Mouse (Mus musculus): Measurements from ENCODE around the gene Pdcd6. TPM values are rescaled to one million over a fixed set of nuclear protein-coding genes. Genes with fewer than 3 reads are reported as not detected.
A peak's percentile ranks its signal among the peaks of the same experiment; 100 is the strongest.

Pdcd6 gene
- polyA plus RNA-seq (2015; fragmentation: Nextera tagmentation; extraction: Ambion mirVana), result 91.5 and 105 TPM in 2 replicates

DNA sequence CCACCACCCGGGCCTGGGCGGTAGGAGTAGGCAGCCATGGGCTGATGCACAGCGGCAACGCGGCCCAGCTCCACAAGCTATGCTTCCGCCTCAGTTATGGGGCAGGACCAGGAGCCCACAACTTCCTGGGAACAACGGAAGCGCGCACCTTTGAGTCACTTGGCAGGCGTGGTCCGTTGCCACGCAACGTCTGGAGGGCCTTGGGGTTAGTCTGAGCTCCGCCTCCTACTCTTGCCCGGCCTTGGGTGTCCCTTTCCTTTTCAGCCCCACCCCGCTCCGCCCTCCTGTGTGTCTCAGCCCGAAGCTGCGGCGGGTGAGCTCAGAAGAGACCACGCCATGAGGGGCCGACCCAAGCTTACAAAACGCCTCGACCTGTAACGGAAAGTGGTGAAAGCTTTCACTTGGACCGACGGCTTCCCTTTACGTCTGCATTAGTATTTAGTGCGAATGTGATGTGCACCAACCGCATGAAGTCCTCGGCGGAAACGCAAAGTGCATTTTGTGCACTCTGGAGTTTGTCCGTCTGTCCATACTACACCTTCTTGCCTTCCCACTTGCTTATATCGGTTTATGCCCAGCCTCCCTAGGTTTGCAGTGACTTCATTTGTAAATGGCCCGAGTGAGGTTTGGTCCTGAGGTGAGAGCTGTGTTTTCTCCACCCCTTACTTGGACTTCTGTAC is at the start of gene Pdcd6:
TSS of gene Pdcd6 (minus strand) at position 411 of the 680 bp plus-strand sequence.
- WGBS, result under 1% methylated on average over 35 of the region's 36 CpGs
- peak within 1 kb of the TSS; percentile 77 for H3K27ac ChIP-seq (ENCODE audit: low read length)

DNA sequence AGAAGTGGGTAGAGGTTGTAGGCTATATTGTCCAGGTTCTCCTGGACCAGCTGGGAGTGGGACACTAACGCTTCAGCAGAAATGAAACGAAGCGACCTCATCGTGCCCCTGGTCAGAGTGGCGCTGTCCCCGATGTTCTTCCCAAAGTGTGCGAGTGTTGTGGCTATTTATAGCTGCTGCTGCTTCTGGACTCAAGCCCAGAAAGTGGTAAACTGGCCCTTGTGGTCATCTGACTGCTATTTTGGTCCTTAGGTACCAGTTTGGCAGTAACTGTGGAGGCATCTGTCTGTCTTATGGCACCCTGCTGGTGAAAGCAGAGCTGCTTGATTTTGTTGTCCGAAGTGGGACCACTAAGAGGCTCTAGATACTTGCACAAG is 46.5 kb upstream of the Pdcd6 start, which contains the start of gene Lrrc14b:
TSS of gene Lrrc14b (minus strand) at position 147 of the 377 bp plus-strand sequence.
- WGBS, result 24% methylated on average over 8 of the region's 8 CpGs
- Histone ChIP-seq H3K27me3 (ENCODE audit: control insufficient read depth, insufficient read depth, low read length) (no peaks in the 10 kb centered on the region), H3K9me3 (replicated peaks; ENCODE audit: control insufficient read depth, low read length) (no peaks in the 10 kb centered on the region), H3K27ac (ENCODE audit: low read length) (peak within 1 kb of the TSS; percentile 89), H3K9ac (ENCODE audit: low read length) (peak within 1 kb of the TSS; percentile 72), H3K4me2 (ENCODE audit: low read depth, low read length) (peak within 1 kb of the TSS; percentile 62), H3K4me3 (ENCODE audit: low read length) (peak within 1 kb of the TSS; percentile 46), H3K4me1 (ENCODE audit: control insufficient read depth, insufficient read depth, low read length) (peaks cover 11% of the 10 kb centered on the region), H3K36me3 (ENCODE audit: control insufficient read depth, insufficient read depth) (peaks cover 19% of the 10 kb centered on the region)
- ATAC-seq (replicated peaks; ENCODE audit: extremely low read depth, insufficient read depth, low FRiP score), result peak; percentile 90

More for the DNA sequence above, at the start of gene Pdcd6:
- ATAC-seq (replicated peaks; ENCODE audit: extremely low read depth, insufficient read depth, low FRiP score), result peak; percentile 100
- H3K9me3 ChIP-seq (replicated peaks; ENCODE audit: control insufficient read depth, low read length), result no peaks in the 10 kb centered on the region
- no peaks in the 10 kb centered on the region for H3K27me3 ChIP-seq (ENCODE audit: control insufficient read depth, insufficient read depth, low read length)
- H3K4me2 ChIP-seq (ENCODE audit: low read depth, low read length), result peak within 1 kb of the TSS; percentile 89
- peaks cover 20% of the 10 kb centered on the region for H3K36me3 ChIP-seq (ENCODE audit: control insufficient read depth, insufficient read depth)
- peak within 1 kb of the TSS; percentile 63 for H3K4me3 ChIP-seq (ENCODE audit: low read length)
- H3K4me1 ChIP-seq (ENCODE audit: control insufficient read depth, insufficient read depth, low read length), result peaks cover 10% of the 10 kb centered on the region
- H3K9ac ChIP-seq (ENCODE audit: low read length), result peak within 1 kb of the TSS; percentile 90

DNA sequence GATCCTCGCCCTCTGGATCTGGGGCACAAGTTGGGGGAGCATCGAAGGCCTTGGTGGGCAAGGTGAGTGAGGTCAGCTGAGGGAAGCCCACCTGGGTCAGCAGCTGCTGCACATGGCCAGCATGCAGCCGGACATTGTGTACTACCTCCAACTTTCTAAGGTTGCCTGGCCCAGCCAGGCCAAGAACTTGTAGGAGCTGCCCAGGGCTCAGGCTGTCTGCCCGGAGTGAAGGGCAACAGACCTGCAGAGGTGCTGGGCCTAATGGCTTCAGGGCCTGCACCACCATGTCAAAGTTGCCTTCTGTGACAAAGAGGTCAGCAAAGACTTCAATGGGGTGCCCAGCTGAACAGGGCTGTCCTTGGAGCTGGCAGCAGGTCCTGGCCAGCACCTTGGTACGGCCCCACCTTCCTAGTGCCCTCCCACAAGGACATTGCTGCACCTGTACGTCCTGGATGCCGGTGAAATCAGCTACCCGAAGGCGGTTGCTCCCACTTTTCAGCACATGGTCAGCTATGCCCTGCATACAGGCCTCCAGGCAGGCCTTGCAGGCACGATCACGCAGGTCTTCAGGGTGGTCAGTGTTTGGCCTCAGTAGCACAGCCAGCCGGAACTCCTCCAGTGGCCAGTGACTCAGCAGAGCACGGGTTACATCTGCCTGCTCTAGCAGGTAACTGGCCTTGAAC is 45.9 kb upstream of the Pdcd6 start:
- H3K4me2 ChIP-seq (ENCODE audit: low read depth, low read length), result peak overlapping the region; percentile 62
- H3K4me3 ChIP-seq (ENCODE audit: low read length), result peak overlapping the region; percentile 46
- peaks cover 24% of the 10 kb centered on the region for H3K36me3 ChIP-seq (ENCODE audit: control insufficient read depth, insufficient read depth)
- no peaks in the 10 kb centered on the region for H3K27me3 ChIP-seq (ENCODE audit: control insufficient read depth, insufficient read depth, low read length)
- peaks cover 11% of the 10 kb centered on the region for H3K4me1 ChIP-seq (ENCODE audit: control insufficient read depth, insufficient read depth, low read length)
- no peaks in the 10 kb centered on the region for H3K9me3 ChIP-seq (replicated peaks; ENCODE audit: control insufficient read depth, low read length)
- ATAC-seq (replicated peaks; ENCODE audit: extremely low read depth, insufficient read depth, low FRiP score), result peak; percentile 56
- H3K27ac ChIP-seq (ENCODE audit: low read length), result peak overlapping the region; percentile 89
- peak overlapping the region; percentile 72 for H3K9ac ChIP-seq (ENCODE audit: low read length)
- 60% methylated on average over 13 of the region's 13 CpGs for WGBS

DNA sequence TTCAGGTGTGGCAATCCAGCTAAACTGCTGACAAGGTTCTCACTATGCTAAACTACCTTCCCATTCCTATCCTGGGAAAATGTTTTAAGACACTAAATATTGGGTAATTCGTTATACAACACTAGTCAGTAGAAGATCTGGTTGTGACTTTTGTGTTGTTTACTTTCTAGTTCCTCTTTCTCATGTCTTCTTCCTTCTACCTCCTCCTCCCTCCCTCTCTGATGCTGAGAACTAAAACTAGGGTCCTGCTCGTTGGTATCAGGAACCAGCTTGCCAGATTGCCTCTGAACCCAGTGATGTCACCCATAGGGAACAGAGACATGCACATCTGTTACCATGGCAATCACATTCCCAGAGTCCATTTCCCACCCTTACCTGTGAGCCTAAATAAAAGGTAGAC is 44.8 kb upstream of the Pdcd6 start:
- WGBS, result 61% methylated on average over 2 of the region's 2 CpGs

DNA sequence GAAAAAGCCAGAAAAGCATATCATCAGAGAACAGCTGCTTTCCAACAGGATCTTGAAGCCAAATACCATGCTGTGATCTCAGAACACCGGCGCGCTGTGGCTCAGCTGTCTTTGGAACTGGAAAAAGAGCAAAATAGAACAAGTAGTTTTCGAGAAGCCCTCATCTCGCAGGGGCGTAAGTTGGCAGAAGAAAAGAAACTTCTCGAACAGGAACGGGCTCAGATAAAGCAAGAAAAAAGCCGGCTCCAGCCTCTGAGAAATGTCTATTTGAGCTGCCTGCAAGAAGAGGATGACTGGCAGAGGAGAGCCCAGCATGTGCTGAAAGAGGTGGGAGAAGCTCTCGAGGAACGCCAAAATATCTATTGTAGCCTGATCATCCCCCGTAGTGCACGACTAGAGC is 39.1 kb upstream of the Pdcd6 start:
- WGBS, result 89% methylated on average over 13 of the region's 13 CpGs

More for the DNA sequence above, 44.8 kb upstream of the Pdcd6 start:
- Histone ChIP-seq H3K27me3 (ENCODE audit: control insufficient read depth, insufficient read depth, low read length) (no peaks in the 10 kb centered on the region), H3K4me2 (ENCODE audit: low read depth, low read length) (peak overlapping the region; percentile 62), H3K9ac (ENCODE audit: low read length) (no peak overlapping the region), H3K27ac (ENCODE audit: low read length) (no peak overlapping the region), H3K36me3 (ENCODE audit: control insufficient read depth, insufficient read depth) (peaks cover 28% of the 10 kb centered on the region), H3K9me3 (replicated peaks; ENCODE audit: control insufficient read depth, low read length) (no peaks in the 10 kb centered on the region), H3K4me1 (ENCODE audit: control insufficient read depth, insufficient read depth, low read length) (peaks cover 11% of the 10 kb centered on the region), H3K4me3 (ENCODE audit: low read length) (peak overlapping the region; percentile 46)
- no peak for ATAC-seq (replicated peaks; ENCODE audit: extremely low read depth, insufficient read depth, low FRiP score)

DNA sequence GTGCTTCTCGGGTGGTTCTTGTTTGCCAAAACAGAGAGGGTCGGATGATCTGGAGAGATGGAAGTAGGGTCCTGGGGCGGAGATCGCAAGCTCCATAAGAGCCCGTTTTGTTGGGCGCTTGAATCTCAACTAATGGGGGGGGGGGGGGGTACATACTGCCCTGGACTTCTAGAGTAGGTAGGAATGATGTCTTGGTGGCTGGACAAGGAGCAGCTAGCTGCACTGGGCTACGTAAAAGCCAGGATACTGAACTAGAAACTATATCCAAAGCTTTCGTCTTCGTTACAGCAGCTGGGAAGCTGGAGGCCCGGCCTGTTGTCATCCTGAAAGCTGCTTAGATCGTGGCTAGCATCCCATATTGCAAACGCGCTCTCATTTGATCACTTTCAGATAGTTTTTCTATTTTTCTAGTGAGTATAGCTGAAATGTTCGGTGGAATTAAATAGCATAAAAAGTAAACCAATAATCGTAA is 33.1 kb upstream of the Pdcd6 start:
- Histone ChIP-seq H3K9me3 (replicated peaks; ENCODE audit: control insufficient read depth, low read length) (no peaks in the 10 kb centered on the region), H3K27ac (ENCODE audit: low read length) (peak overlapping the region; percentile 86), H3K4me2 (ENCODE audit: low read depth, low read length) (peak overlapping the region; percentile 63), H3K4me3 (ENCODE audit: low read length) (peak overlapping the region; percentile 62), H3K27me3 (ENCODE audit: control insufficient read depth, insufficient read depth, low read length) (no peaks in the 10 kb centered on the region), H3K9ac (ENCODE audit: low read length) (peak overlapping the region; percentile 77), H3K4me1 (ENCODE audit: control insufficient read depth, insufficient read depth, low read length) (peaks cover 18% of the 10 kb centered on the region), H3K36me3 (ENCODE audit: control insufficient read depth, insufficient read depth) (peaks cover 12% of the 10 kb centered on the region; the same call in 1 of the 2 replicates)
- WGBS, result under 1% methylated on average over 15 of the region's 15 CpGs
- peak; percentile 14 for ATAC-seq (replicated peaks; ENCODE audit: extremely low read depth, insufficient read depth, low FRiP score)

More for the DNA sequence above, 39.1 kb upstream of the Pdcd6 start:
- no peak overlapping the region for H3K9ac ChIP-seq (ENCODE audit: low read length)
- H3K27me3 ChIP-seq (ENCODE audit: control insufficient read depth, insufficient read depth, low read length), result no peaks in the 10 kb centered on the region
- H3K36me3 ChIP-seq (ENCODE audit: control insufficient read depth, insufficient read depth), result peaks cover 49% of the 10 kb centered on the region
- H3K27ac ChIP-seq (ENCODE audit: low read length), result no peak overlapping the region
- no peak overlapping the region for H3K4me3 ChIP-seq (ENCODE audit: low read length)
- no peaks in the 10 kb centered on the region for H3K9me3 ChIP-seq (replicated peaks; ENCODE audit: control insufficient read depth, low read length)
- no peak for ATAC-seq (replicated peaks; ENCODE audit: extremely low read depth, insufficient read depth, low FRiP score)
- no peaks in the 10 kb centered on the region for H3K4me1 ChIP-seq (ENCODE audit: control insufficient read depth, insufficient read depth, low read length)
- no peak overlapping the region for H3K4me2 ChIP-seq (ENCODE audit: low read depth, low read length)

DNA sequence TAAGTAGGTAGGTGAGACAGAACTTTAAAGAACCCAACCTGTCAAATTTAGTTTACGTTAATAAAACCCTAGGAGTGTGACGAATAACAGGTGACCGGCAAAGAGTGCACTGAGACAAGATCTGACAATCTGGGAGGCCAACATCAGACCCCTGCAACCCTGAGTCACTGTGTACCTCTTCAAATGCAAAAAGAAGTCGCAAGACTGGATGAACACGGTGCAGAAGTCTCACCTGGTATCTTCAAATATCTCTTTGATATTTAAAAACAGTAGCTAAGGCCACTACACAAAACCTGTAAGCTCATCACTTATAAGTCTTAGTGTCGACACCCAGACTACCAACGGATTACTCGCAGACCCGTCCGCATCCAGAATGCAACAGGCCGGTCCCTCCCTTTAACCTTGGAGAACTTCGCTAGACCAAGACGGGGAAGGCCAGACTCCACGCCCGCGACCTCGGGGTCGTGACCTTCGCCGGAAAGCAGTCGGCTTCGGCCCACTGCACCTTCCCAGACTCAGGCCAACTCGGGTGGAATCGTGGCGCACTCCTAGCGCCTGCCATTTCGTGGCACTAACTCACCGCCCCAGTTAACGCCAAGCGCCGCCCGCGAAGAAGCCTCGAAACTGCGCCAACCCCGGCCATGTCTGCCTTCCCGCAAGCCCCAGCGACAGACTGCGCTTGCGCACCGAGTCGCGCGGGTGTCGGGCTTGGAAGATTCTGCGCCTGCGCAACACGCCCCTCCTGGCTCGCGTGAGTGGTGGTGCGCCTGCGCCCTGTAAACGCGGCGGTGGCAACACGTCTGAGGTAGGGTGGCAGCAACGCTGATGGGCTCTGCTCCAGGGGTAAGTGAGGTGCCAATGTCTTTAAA is 32.4 kb upstream of the Pdcd6 start, which contains the start of the genes Sdha and Ccdc127:
TSS of gene Sdha (minus strand) at position 715 of the 869 bp plus-strand sequence.
TSS of gene Ccdc127 (plus strand) at position 744 of the 869 bp plus-strand sequence.
- under 1% methylated on average over 57 of the region's 57 CpGs for WGBS
- H3K4me1 ChIP-seq (ENCODE audit: control insufficient read depth, insufficient read depth, low read length), result peaks cover 18% of the 10 kb centered on the region
- peak; percentile 97 for ATAC-seq (replicated peaks; ENCODE audit: extremely low read depth, insufficient read depth, low FRiP score)
- peaks cover 13% of the 10 kb centered on the region; the same call in 1 of the 2 replicates for H3K36me3 ChIP-seq (ENCODE audit: control insufficient read depth, insufficient read depth)
- H3K27me3 ChIP-seq (ENCODE audit: control insufficient read depth, insufficient read depth, low read length), result no peaks in the 10 kb centered on the region
- no peaks in the 10 kb centered on the region for H3K9me3 ChIP-seq (replicated peaks; ENCODE audit: control insufficient read depth, low read length)
- H3K4me3 ChIP-seq (ENCODE audit: low read length), result peak within 1 kb of the TSS; percentile 62
- peak within 1 kb of the TSS; percentile 77 for H3K9ac ChIP-seq (ENCODE audit: low read length)
- peak within 1 kb of the TSS; percentile 86 for H3K27ac ChIP-seq (ENCODE audit: low read length)
- peak within 1 kb of the TSS; percentile 79 for H3K4me2 ChIP-seq (ENCODE audit: low read depth, low read length)

DNA sequence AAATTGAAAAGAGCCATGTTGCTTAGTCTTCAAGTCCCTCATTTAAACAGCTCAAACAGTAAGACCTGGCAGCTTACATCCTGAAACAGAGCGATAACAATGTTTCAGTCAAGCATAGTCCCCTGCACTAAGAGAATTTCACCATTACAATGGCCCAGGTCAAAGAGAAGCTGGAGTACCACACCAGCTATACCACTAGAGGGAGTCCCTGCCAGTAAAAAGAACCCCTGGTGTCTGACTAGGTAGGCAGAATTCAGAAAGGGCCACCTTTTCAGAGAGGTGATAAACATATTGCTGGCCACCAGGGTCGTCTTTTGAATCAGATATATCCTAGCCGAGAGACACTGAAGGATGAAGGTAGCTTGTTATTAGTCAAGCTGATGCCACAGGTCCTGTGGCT is 23.7 kb upstream of the Pdcd6 start:
- WGBS, result 41% methylated on average over 3 of the region's 3 CpGs
- peaks cover 58% of the 10 kb centered on the region for H3K36me3 ChIP-seq (ENCODE audit: control insufficient read depth, insufficient read depth)
- H3K4me3 ChIP-seq (ENCODE audit: low read length), result no peak overlapping the region
- no peaks in the 10 kb centered on the region for H3K27me3 ChIP-seq (ENCODE audit: control insufficient read depth, insufficient read depth, low read length)
- no peaks in the 10 kb centered on the region; the same call in 1 of the 2 replicates for H3K4me1 ChIP-seq (ENCODE audit: control insufficient read depth, insufficient read depth, low read length)
- no peak overlapping the region for H3K4me2 ChIP-seq (ENCODE audit: low read depth, low read length)
- H3K27ac ChIP-seq (ENCODE audit: low read length), result no peak overlapping the region
- no peak for ATAC-seq (replicated peaks; ENCODE audit: extremely low read depth, insufficient read depth, low FRiP score)
- no peaks in the 10 kb centered on the region for H3K9me3 ChIP-seq (replicated peaks; ENCODE audit: control insufficient read depth, low read length)
- no peak overlapping the region for H3K9ac ChIP-seq (ENCODE audit: low read length)

Data from heart, embryonic 16.5 days (tissue).